Mouse (Mus musculus) liver, adult 2 months (tissue): ENCODE results near the gene Snrpd2.

ENCODE experiments used
- CTCF ChIP-seq: fragments of 200-500 bp; IDR thresholded peaks from 2 replicates; pipeline ENCODE4 v1.5.1; 2011; ENCODE audit warnings: low read depth, low read length, control low read depth
- POLR2A ChIP-seq: fragments of 200-500 bp; IDR thresholded peaks from 2 replicates; pipeline ENCODE4 v1.6.1; 2011; ENCODE audit warnings: low read length, control low read depth; ENCODE audit not compliant: insufficient read depth; ENCODE audit errors: extremely low read depth

- no peak for TF ChIP-seq CTCF
- no peak for TF ChIP-seq POLR2A
Measured at GRCm38 (mm10) chr7:19154796-19155195, 5.3 kb downstream of the Snrpd2 start.
